Mouse (Mus musculus) CH12.LX (cell line): ENCODE results near the gene Celf2.

Source experiments
- CTCF ChIP-seq, 2 experiments: IDR thresholded peaks in 1 of 2; conservative IDR thresholded peaks in 1 of 2; 2 replicates each; pipeline ENCODE4 v1.5.1; 2011 to 2012; ENCODE audit warnings: low read depth in 2 of 2, low read length in 2 of 2, improper control_type of control experiment in 1 of 2, inconsistent platforms in 1 of 2, mild to moderate bottlenecking in 1 of 2, moderate library complexity in 1 of 2
- IRF4 ChIP-seq: IDR thresholded peaks from 2 replicates; pipeline ENCODE4 v1.6.1; 2014; ENCODE audit warnings: low read depth, mild to moderate bottlenecking, inconsistent platforms, low read length, improper control_type of control experiment
- NRF1 ChIP-seq: IDR thresholded peaks from 2 replicates; pipeline ENCODE4 v1.6.1; 2014; ENCODE audit warnings: low read depth, mild to moderate bottlenecking, inconsistent platforms, low read length, improper control_type of control experiment, moderate library complexity
- POLR2A ChIP-seq: IDR thresholded peaks from 2 replicates; pipeline ENCODE4 v1.6.1; 2011; ENCODE audit warnings: low read depth, mild to moderate bottlenecking, improper control_type of control experiment, low read length

DNA sequence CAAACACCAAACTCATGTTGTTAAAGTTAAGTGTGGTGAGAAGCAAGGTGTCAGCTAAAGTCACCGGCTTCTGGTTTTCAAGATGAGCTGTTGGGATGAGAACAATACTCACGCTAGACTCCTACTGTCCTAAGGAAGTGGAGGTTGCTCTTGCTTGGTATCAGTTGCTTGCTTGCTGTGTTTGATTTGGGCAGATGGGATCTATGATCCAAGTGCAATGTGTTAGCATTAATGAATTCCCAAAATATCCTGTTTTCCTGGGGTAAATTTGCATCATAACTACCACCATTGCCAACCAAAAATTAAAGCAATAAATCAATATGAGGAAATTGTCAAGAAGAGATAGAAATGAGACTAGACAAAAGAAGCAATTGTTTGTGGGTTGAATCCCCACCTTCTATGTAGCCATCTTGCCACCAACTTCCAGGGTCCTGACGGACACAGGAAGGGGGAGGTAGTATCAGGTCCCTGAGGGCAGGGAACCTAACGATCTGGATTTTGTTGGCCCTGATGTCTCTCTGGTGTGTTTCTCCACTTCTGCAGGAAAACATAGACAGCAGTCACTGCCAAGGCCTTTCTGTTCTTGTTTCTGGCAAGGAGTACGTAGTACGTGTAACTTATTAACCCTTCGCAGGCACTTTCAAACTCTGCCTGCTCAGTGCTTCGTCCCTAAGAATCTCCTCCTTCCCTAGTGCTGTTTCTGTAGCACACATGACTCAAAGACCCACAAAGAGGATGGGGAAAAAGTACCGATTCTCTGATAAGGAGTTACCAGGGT is 563.5 kb downstream of the Celf2 start:
- TF ChIP-seq POLR2A (no peak), CTCF (conservative IDR thresholded peaks at IDR 0.05 in 1 of 2, IDR thresholded peaks at IDR 0.05 in 1 of 2; ENCODE audit: low read depth in 2 of 2, low read length in 2 of 2) (no peak), NRF1 (no peak), IRF4 (no peak)
